Mouse (Mus musculus) E14TG2a.4 (cell line): ENCODE results near the gene Trdmt1.

Source experiments
- CTCF ChIP-seq: conservative IDR thresholded peaks from 2 replicates; pipeline ENCODE4 v1.5.1; 2014; ENCODE audit warnings: low read length
- NANOG ChIP-seq: IDR thresholded peaks from 2 replicates; pipeline ENCODE4 v1.6.1; 2014; ENCODE audit warnings: borderline replicate concordance, low read length, mixed read lengths
- POU5F1 ChIP-seq: IDR thresholded peaks from 2 replicates; pipeline ENCODE4 v1.6.1; 2014; ENCODE audit warnings: low read length, borderline replicate concordance

DNA sequence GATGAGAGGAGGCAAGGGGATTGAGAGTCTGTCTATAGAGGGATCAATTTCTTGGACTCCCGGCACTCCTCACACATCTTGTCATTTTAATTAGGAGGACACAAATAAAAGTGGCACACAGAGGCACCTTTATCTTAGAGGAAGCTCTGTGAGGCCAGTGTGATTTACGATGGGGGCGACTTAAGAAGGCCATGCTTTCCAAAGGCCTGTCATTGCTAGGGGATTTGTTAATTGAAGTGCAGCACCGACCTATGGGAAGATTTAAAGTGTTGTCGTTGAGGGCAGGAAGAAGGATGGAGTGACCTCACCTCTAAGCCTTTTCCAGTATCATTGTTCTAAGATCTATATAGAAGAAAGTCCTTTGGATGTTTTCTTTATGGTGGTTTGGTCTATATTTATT lies 42.9 kb downstream of the Trdmt1 start:
- no peak for TF ChIP-seq CTCF
- TF ChIP-seq POU5F1: no peak
- no peak for TF ChIP-seq NANOG
